Mouse (Mus musculus) kidney, embryonic 14.5 days (tissue): Measurements from ENCODE around the gene Vat1. TPM values are rescaled to one million over a fixed set of nuclear protein-coding genes. Genes with fewer than 3 reads are reported as not detected.

Experiments
- microRNA-seq: library from miRNA; unstranded; fragments of <30 nt; microRNA quantifications from one replicate; pipeline ENCODE4, GENCODE M21; 2016
- polyA plus RNA-seq: library from polyadenylated mRNA; unstranded; fragments of >200 nt; fragmentation: Nextera tagmentation; extraction: Ambion mirVana; gene quantifications from 2 replicates; pipeline ENCODE4 v1.2.1, GENCODE M21; 2014

The Vat1 gene
- polyA plus RNA-seq, 1 experiment from 2014 or later: 25.0 TPM

Small RNA genes within 50 kb of the gene (microRNA-seq; reads per million reads assigned to microRNA genes)
- gene Mir6929: 0.63 reads per million

Other genes with a start within 250 kb of the Vat1 start
- 18.2 and 27.4 TPM in 2 replicates for gene Ezh1, start 239.8 kb downstream of the Vat1 start, polyA plus RNA-seq
- 248 and 275 TPM in 2 replicates for gene Ramp2, start 220.2 kb downstream of the Vat1 start, polyA plus RNA-seq
- 154 and 160 TPM in 2 replicates for gene Vps25, start 212.5 kb downstream of the Vat1 start, polyA plus RNA-seq
- gene Wnk4, start 205.7 kb downstream of the Vat1 start, polyA plus RNA-seq: 18.9 and 28.1 TPM in 2 replicates
- gene Cntd1, start 187.2 kb downstream of the Vat1 start, polyA plus RNA-seq: 1.2 and 1.7 TPM in 2 replicates
- 204 and 207 TPM in 2 replicates for gene Coa3, start 187.1 kb downstream of the Vat1 start, polyA plus RNA-seq
- 112 and 164 TPM in 2 replicates for gene Becn1, start 163.9 kb downstream of the Vat1 start, polyA plus RNA-seq
- gene Psme3, start 150.0 kb downstream of the Vat1 start, polyA plus RNA-seq: 113 and 130 TPM in 2 replicates
- 1.9 TPM in 2 replicates for gene Aoc2, start 141.2 kb downstream of the Vat1 start, polyA plus RNA-seq
- gene Aoc3, start 135.6 kb downstream of the Vat1 start, polyA plus RNA-seq: 0.23 and 0.37 TPM in 2 replicates
- 0.08 TPM in 1 of 2 replicates, not detected in the other for gene G6pc, start 98.7 kb downstream of the Vat1 start, polyA plus RNA-seq
- gene Aarsd1, start 48.6 kb downstream of the Vat1 start, polyA plus RNA-seq: 85.2 and 99.0 TPM in 2 replicates
- 10.4 and 11.5 TPM in 2 replicates for gene Gm27029, start 41.4 kb downstream of the Vat1 start, polyA plus RNA-seq
- 8.2 and 16.1 TPM in 2 replicates for gene Rundc1, start 41.1 kb downstream of the Vat1 start, polyA plus RNA-seq
- gene Ptges3l, start 40.9 kb downstream of the Vat1 start, polyA plus RNA-seq: 8.9 and 10.3 TPM in 2 replicates
- gene Rpl27, start 23.9 kb downstream of the Vat1 start, polyA plus RNA-seq: 430 and 578 TPM in 2 replicates
- gene Ifi35, start 17.8 kb downstream of the Vat1 start, polyA plus RNA-seq: 9.6 and 10.4 TPM in 2 replicates
- gene Rnd2, start 1.2 kb downstream of the Vat1 start, polyA plus RNA-seq: 7.0 and 10.8 TPM in 2 replicates
- 8.7 and 22.0 TPM in 2 replicates for gene Brca1, start 85.7 kb upstream of the Vat1 start, polyA plus RNA-seq
- gene Nbr1, start 85.9 kb upstream of the Vat1 start, polyA plus RNA-seq: 30.8 and 63.9 TPM in 2 replicates
- 3.8 and 4.8 TPM in 2 replicates for gene Tmem106a, start 116.0 kb upstream of the Vat1 start, polyA plus RNA-seq
- gene Gm11634, start 133.0 kb upstream of the Vat1 start, polyA plus RNA-seq: not detected in 2 replicates
- 31.6 and 35.8 TPM in 2 replicates for gene Rdm1, start 161.0 kb upstream of the Vat1 start, polyA plus RNA-seq
- gene Arl4d, start 199.3 kb upstream of the Vat1 start, polyA plus RNA-seq: 2.4 and 2.8 TPM in 2 replicates